Mouse (Mus musculus) left cerebral cortex, postnatal 25 days (tissue): ENCODE results near the gene Rhbdf2. TPM values are rescaled to one million over a fixed set of nuclear protein-coding genes. Genes with fewer than 3 reads are reported as not detected.
A peak's percentile ranks its signal among the peaks of the same experiment; 100 is the strongest.

Source experiments
- DNase-seq, 2 experiments: peaks; one replicate each; pipeline ENCODE4 v3.0.0; 2022; ENCODE audit warnings: low spot score in 2 of 2, mixed read lengths in 1 of 2
- intact Hi-C: fragments of 180-260 bp; cut with DNase I; formaldehyde crosslinking; loops from one replicate; pipeline ENCODE4 v1.15.1; 2025
- total RNA-seq, 2 experiments: library from RNA; stranded (reverse); gene quantifications; 2 replicates each; pipeline ENCODE4 v1.2.3; 2021

Gene Rhbdf2
- total RNA-seq, 2 experiments from 2014 or later = 1.3 to 1.4 TPM

- peak; percentile 46 to 84 for DNase-seq
- intact Hi-C loops = no loop called here
Observed at GRCm38 (mm10) chr11:116572756-116573543, 53.9 kb downstream of the Rhbdf2 start.

- DNase-seq = no peak
- intact Hi-C loops = no loop called here
Observed at GRCm38 (mm10) chr11:116571767-116572679, 54.8 kb downstream of the Rhbdf2 start.

- DNase-seq = no peak
- intact Hi-C loops = no loop called here
Observed at GRCm38 (mm10) chr11:116570821-116571220, 56.0 kb downstream of the Rhbdf2 start.

GRCm38 (mm10) chr11:116567531-116567930 lies 59.3 kb downstream of the Rhbdf2 start:
- DNase-seq = no peak
- intact Hi-C loops = no loop called here

GRCm38 (mm10) chr11:116565283-116566041 lies 61.4 kb downstream of the Rhbdf2 start:
- no peak for DNase-seq
- intact Hi-C loops = no loop called here

- intact Hi-C loops = no loop called here
- no peak for DNase-seq
Observed at GRCm38 (mm10) chr11:116556308-116556707, 70.5 kb downstream of the Rhbdf2 start.

- intact Hi-C loops = no loop called here
- no peak for DNase-seq
Observed at GRCm38 (mm10) chr11:116555572-116555971, 71.2 kb downstream of the Rhbdf2 start.

- intact Hi-C loops = loop anchor here (1.0 kb wide), 1 partner anchor 74 kb away; no protein-coding TSS in a partner anchor
- peak in 1 of 2 experiments; percentile 56 for DNase-seq
Observed at GRCm38 (mm10) chr11:116554171-116554878, 72.5 kb downstream of the Rhbdf2 start.

- intact Hi-C loops = no loop called here
- DNase-seq = peak in 1 of 2 experiments; percentile 84
Observed at GRCm38 (mm10) chr11:116552194-116552593, 74.6 kb downstream of the Rhbdf2 start.

GRCm38 (mm10) chr11:116550748-116551147 lies 76.1 kb downstream of the Rhbdf2 start:
- intact Hi-C loops = no loop called here
- DNase-seq = no peak

- intact Hi-C loops = no loop called here
- DNase-seq = no peak
Observed at GRCm38 (mm10) chr11:116549273-116550038, 77.4 kb downstream of the Rhbdf2 start.

GRCm38 (mm10) chr11:116548780-116549179 lies 78.0 kb downstream of the Rhbdf2 start:
- no peak for DNase-seq
- intact Hi-C loops = no loop called here

Other genes starting within 250 kb of the Rhbdf2 start
- gene Rnf157, start 214.0 kb downstream of the Rhbdf2 start, total RNA-seq = 100 to 1,000 TPM; 252 to 278 TPM
- gene Ubald2, start 192.9 kb downstream of the Rhbdf2 start, total RNA-seq = 10 to 100 TPM; 31.3 to 33.7 TPM
- gene Qrich2, start 160.8 kb downstream of the Rhbdf2 start, total RNA-seq = not detected
- gene Prpsap1, start 132.8 kb downstream of the Rhbdf2 start, total RNA-seq = 10 to 100 TPM; 65.7 to 76.2 TPM
- 1 to 10 TPM; 4.9 to 5.5 TPM for gene Sphk1, start 96.1 kb downstream of the Rhbdf2 start, total RNA-seq
- 100 to 1,000 TPM; 117 to 119 TPM for gene Ube2o, start 45.6 kb downstream of the Rhbdf2 start, total RNA-seq
- 1 to 10 TPM in 1 of 2 experiments, under 1 TPM in 1; 0.64 to 1.5 TPM for gene Aanat, start 40.6 kb downstream of the Rhbdf2 start, total RNA-seq
- gene Prcd, start 26.5 kb upstream of the Rhbdf2 start, total RNA-seq = 1 to 10 TPM; 4.6 to 6.7 TPM
- gene Cygb, start 27.3 kb upstream of the Rhbdf2 start, total RNA-seq = 10 to 100 TPM; 39.9 TPM
- not detected for gene St6galnac1, start 148.5 kb upstream of the Rhbdf2 start, total RNA-seq
- gene Mxra7, start 201.0 kb upstream of the Rhbdf2 start, total RNA-seq = 10 to 100 TPM; 10.4 to 15.9 TPM
- gene Mettl23, start 216.3 kb upstream of the Rhbdf2 start, total RNA-seq = 10 to 100 TPM; 28.6 to 29.7 TPM
- 10 to 100 TPM; 34.0 TPM for gene Jmjd6, start 216.4 kb upstream of the Rhbdf2 start, total RNA-seq
- 10 to 100 TPM; 35.2 to 49.6 TPM for gene Mfsd11, start 225.4 kb upstream of the Rhbdf2 start, total RNA-seq
- gene Srsf2, start 226.1 kb upstream of the Rhbdf2 start, total RNA-seq = 100 to 1,000 TPM; 137 to 140 TPM